Mouse (Mus musculus) heart, embryonic 14.5 days (tissue): Measurements from ENCODE around the gene Ttc7. TPM values are rescaled to one million over a fixed set of nuclear protein-coding genes. Genes with fewer than 3 reads are reported as not detected.

Experiments
- ATAC-seq: fragments of 200-750 bp; cut with Nextera tagmentation; 2 replicates; pipeline ENCODE4 v1.8.0; 2017; ENCODE audit warnings: low read depth, moderate TSS enrichment; ENCODE audit not compliant: insufficient number of reproducible peaks, insufficient read depth, low FRiP score
- H3K27ac ChIP-seq, 2 experiments: fragments of 200-500 bp in 1 of 2; fragments of 300-500 bp in 1 of 2; sonication (generic) in 1 of 2; replicated peaks in 1 of 2; 2 replicates each; pipeline ENCODE4 v1.5.1; 2012 to 2014; ENCODE audit warnings: low read depth in 2 of 2, low read length in 2 of 2, control low read depth in 1 of 2, mild to moderate bottlenecking in 1 of 2, mixed read lengths in 1 of 2; ENCODE audit not compliant: control insufficient read depth in 1 of 2, insufficient read depth in 1 of 2
- H3K27me3 ChIP-seq: fragments of 300-500 bp; sonication (generic); 2 replicates; pipeline ENCODE4 v1.6.1; 2014; ENCODE audit warnings: mild to moderate bottlenecking, low read length, control low read depth; ENCODE audit not compliant: control insufficient read depth, insufficient read depth
- H3K36me3 ChIP-seq: fragments of 300-500 bp; sonication (generic); 2 replicates; pipeline ENCODE4 v1.6.1; 2014; ENCODE audit warnings: mild to moderate bottlenecking, control low read depth, low read length, mixed read lengths; ENCODE audit not compliant: control insufficient read depth, insufficient read depth
- H3K4me1 ChIP-seq, 2 experiments: fragments of 200-500 bp in 1 of 2; fragments of 300-500 bp in 1 of 2; sonication (generic) in 1 of 2; 2 replicates each; pipeline ENCODE4 v1.6.1; 2012 to 2014; ENCODE audit warnings: low read length in 2 of 2, control low read depth in 1 of 2, mixed read lengths in 1 of 2; ENCODE audit not compliant: control insufficient read depth in 2 of 2, insufficient read depth in 2 of 2
- H3K4me2 ChIP-seq: fragments of 300-500 bp; sonication (generic); 2 replicates; pipeline ENCODE4 v1.6.1; 2014; ENCODE audit warnings: mild to moderate bottlenecking, low read length
- H3K4me3 ChIP-seq, 2 experiments: fragments of 200-500 bp in 1 of 2; fragments of 300-500 bp in 1 of 2; sonication (generic) in 1 of 2; 2 replicates each; pipeline ENCODE4 v1.5.1; 2012 to 2014; ENCODE audit warnings: low read length in 2 of 2, mild to moderate bottlenecking in 2 of 2, control low read depth in 1 of 2, low read depth in 1 of 2, moderate library complexity in 1 of 2; ENCODE audit not compliant: control insufficient read depth in 1 of 2, insufficient read depth in 1 of 2
- H3K9ac ChIP-seq: fragments of 300-500 bp; sonication (generic); 2 replicates; pipeline ENCODE4 v1.6.1; 2014; ENCODE audit warnings: mild to moderate bottlenecking, low read length
- H3K9me3 ChIP-seq: fragments of 300-500 bp; sonication (generic); 2 replicates; pipeline ENCODE4 v1.6.1; 2016; ENCODE audit warnings: low read length, control low read depth; ENCODE audit not compliant: control insufficient read depth
- WGBS: fragments of 180-500 bp; shearing (Covaris S2); extraction: QIAGEN DNeasy Blood & Tissue Kit; methylation state at CpG from one replicate; pipeline ENCODE4 v1.1.7; 2014; 5-methylcytosine and 5-hydroxymethylcytosine counted together
- polyA plus RNA-seq: library from polyadenylated mRNA; unstranded; fragments of >200 nt; fragmentation: Nextera tagmentation; extraction: Ambion mirVana; gene quantifications from 2 replicates; pipeline ENCODE4 v1.2.1, GENCODE M21; 2014

The Ttc7 gene
- polyA plus RNA-seq, 1 experiment from 2014 or later, result 2.5 TPM

DNA sequence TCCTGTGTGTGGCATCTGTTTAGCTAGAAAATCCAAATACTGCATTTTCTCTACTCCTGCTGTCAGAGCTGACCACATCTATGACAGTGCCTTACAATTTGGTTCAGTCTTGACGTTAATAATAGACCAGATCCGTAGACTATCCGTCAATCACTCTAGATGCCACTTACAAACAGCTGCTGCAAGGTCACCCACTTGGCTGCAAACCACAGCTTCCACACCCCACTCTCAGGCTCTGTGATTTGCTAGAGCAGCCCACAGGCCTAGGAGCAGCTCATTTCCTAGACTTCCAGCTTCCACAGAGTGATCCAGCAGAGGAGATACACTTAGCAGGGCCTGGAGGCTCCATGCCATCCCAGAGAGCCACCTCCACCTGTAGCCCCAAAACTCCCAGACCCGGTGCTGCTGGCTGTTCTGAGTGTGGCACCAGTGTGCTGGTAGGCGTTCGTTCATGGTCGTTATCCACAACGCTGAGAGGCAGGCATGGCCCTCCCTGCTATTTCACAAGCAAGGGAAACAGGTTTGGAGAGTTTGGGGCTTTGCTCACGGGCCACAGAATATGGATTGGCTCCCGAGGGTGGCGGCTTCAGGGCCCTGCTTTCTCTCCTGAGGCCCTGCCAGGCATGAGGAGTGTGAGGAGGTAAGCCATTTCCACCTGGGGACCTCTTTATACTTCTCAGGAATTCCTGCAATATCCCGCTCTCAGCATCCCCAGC, 26.5 kb downstream of the Ttc7 start:
- H3K4me2 ChIP-seq, result no peak overlapping the region
- no peaks in the 10 kb centered on the region for H3K27me3 ChIP-seq
- no peaks in the 10 kb centered on the region for H3K9me3 ChIP-seq
- 66% methylated on average over 12 of the region's 12 CpGs for WGBS
- H3K9ac ChIP-seq, result no peak overlapping the region
- H3K36me3 ChIP-seq, result no peaks in the 10 kb centered on the region
- peaks cover 9 to 10% of the 10 kb centered on the region in 2 experiments; a peak in 3 of 4 replicates for H3K4me1 ChIP-seq
- ATAC-seq, result no peak
- no peak overlapping the region for H3K4me3 ChIP-seq
- H3K27ac ChIP-seq, result no peak overlapping the region

DNA sequence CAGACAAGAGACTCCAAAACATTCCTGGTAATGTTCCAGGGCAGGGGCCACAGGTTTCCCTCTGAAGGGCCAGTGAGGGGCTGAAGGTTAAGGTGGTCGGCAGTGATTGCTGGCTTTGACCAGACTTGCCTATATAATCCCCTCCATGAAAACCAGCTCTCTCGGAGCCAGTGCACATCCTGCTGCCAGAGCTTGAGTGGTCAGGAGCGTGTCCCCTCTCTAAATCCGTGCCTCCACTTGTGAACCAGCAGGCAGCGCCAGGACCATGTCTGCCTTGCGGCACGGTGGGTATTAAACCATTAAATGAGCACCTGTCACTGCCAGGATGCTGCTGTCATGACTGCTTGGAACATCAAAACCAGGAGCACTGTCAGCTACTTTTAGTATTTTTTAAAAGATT, 27.8 kb downstream of the Ttc7 start:
- no peak for ATAC-seq
- H3K4me2 ChIP-seq, result no peak overlapping the region
- 82% methylated on average over 7 of the region's 7 CpGs for WGBS
- no peak overlapping the region for H3K4me3 ChIP-seq
- H3K9me3 ChIP-seq, result no peaks in the 10 kb centered on the region
- no peak overlapping the region for H3K9ac ChIP-seq
- H3K4me1 ChIP-seq, result peaks cover 8 to 13% of the 10 kb centered on the region in 2 experiments; a peak in 3 of 4 replicates
- no peaks in the 10 kb centered on the region for H3K27me3 ChIP-seq
- H3K36me3 ChIP-seq, result no peaks in the 10 kb centered on the region
- H3K27ac ChIP-seq, result no peak overlapping the region

DNA sequence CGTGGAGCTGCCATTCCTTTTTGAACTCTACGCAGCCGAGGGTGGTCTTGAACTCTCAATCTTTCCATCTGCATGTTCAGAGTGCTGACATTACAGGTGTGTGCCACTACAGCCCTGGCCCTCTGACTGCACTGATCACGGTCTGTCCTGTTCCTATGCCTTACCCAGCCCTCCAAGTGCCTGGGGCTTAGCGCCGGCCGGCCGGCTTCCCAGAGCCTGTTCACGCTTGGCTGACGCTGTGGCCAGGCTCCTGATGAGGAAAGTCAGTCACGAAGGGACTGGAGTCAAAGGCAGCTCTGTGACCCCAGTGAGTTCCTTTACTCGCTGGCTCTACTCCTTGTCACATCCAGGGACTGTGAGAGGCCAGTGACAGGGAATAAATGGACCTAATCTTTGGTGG, 29.7 kb downstream of the Ttc7 start:
- H3K36me3 ChIP-seq, result no peaks in the 10 kb centered on the region
- no peak overlapping the region for H3K9ac ChIP-seq
- H3K9me3 ChIP-seq, result no peaks in the 10 kb centered on the region
- H3K4me3 ChIP-seq, result no peak overlapping the region
- WGBS, result 31% methylated on average over 12 of the region's 12 CpGs
- H3K27ac ChIP-seq, result no peak overlapping the region
- H3K4me1 ChIP-seq, result peaks cover 8 to 14% of the 10 kb centered on the region in 2 experiments; a peak in 3 of 4 replicates
- no peak for ATAC-seq
- H3K27me3 ChIP-seq, result no peaks in the 10 kb centered on the region
- H3K4me2 ChIP-seq, result no peak overlapping the region

DNA sequence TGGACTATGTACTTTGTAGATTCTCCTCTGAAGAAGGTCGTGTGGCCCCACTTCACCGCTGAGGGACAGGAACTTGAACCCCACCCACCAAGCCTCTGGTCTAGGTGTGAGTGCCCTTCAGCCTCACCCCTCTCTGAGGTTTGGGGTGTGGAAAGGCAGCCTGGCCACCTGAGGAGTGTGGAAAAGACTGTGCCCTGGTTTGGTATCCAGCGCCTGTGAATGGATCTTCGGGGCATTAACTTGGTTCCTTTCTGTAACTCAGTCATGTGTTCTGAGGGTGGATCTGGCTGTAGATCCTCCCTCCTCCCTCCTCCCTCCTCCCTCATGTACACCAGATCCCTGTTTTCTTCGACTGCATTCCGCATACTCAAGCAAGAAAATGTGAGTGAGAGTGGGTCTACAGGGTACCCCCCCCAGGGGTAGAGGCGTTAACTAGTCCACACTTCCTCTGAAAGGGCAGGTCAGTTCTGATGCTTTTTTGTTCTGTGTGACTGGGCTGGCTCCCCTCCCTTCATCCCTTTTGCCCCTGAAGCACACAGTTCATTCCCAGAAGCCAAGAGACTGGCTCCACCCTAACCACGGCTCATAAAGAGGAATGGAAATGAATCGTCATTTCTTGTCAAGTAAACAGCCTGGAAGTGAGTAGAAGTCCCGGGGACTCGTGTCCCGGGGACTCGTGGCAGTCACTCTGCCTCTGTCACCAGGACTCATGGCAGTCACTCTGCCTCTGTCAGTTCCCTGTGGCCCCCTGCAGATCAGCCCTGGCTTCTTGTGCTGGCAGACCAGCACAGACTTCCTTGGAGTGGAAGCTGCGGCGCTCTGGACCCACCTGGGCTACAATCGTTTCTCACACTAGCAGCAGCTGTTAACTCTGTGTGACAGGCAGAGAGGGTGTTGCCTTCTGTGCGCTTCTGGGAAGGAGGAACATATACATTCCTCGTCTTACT, 30.5 kb downstream of the Ttc7 start:
- Histone ChIP-seq H3K9ac (no peak overlapping the region), H3K9me3 (no peaks in the 10 kb centered on the region), H3K4me1 (peaks cover 8 to 14% of the 10 kb centered on the region in 2 experiments; a peak in 3 of 4 replicates), H3K27me3 (no peaks in the 10 kb centered on the region), H3K36me3 (no peaks in the 10 kb centered on the region), H3K4me3 (no peak overlapping the region), H3K4me2 (0 out of 2 replicates have a peak overlapping the region, but pooled peaks have one; percentile 18), H3K27ac (no peak overlapping the region)
- WGBS, result 34% methylated on average over 18 of the region's 18 CpGs
- ATAC-seq, result no peak

DNA sequence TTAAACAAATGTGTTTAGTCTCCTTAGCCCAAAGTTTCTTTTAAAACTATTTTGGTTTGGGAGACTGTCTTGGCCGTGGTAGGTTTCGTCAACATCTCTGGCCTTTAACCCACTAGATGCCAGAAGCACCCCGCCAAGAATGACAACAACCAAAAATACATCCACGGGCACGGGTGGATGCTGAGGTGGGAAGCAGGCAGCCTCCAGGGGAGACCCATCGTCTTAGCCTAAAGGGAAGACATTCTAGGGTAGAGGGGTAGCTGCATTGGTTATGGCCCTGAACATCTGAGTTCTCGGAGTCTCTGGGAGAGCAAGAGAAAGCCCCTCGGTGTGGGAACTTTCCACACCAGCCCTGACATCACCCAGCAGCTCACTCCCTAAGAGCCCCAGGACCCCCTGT, 31.4 kb downstream of the Ttc7 start:
- Histone ChIP-seq H3K4me2 (no peak overlapping the region), H3K9me3 (no peaks in the 10 kb centered on the region), H3K36me3 (no peaks in the 10 kb centered on the region), H3K4me3 (no peak overlapping the region), H3K27ac (no peak overlapping the region), H3K9ac (no peak overlapping the region), H3K4me1 (peaks cover 8 to 14% of the 10 kb centered on the region in 2 experiments; a peak in 3 of 4 replicates), H3K27me3 (no peaks in the 10 kb centered on the region)
- ATAC-seq, result no peak
- WGBS, result 73% methylated on average over 8 of the region's 8 CpGs

DNA sequence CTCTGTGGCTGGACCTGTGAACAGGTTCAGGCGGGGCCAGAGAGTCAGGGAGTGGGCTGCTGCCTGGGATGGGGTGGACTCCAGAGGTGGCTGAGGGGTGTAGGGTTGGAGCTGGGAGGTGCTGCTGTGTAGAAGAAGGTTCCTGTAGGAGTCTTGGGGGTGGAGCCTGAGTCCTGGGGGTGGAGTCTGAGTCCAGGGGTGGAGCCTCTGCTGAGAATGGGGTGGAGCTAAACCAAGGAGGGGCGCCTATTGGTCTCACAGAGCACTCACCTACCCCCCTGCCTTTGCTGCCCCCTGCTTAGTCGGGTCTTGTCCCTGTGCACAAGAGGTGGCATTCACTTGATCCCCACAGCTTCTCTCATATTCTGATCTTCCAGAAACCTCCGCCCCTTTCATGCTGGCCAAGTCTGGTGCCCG, 31.9 kb downstream of the Ttc7 start:
- no peak overlapping the region for H3K9ac ChIP-seq
- peaks cover 8 to 14% of the 10 kb centered on the region in 2 experiments; a peak in 3 of 4 replicates for H3K4me1 ChIP-seq
- no peak overlapping the region for H3K27ac ChIP-seq
- H3K4me2 ChIP-seq, result no peak overlapping the region
- H3K9me3 ChIP-seq, result no peaks in the 10 kb centered on the region
- no peaks in the 10 kb centered on the region for H3K36me3 ChIP-seq
- H3K27me3 ChIP-seq, result no peaks in the 10 kb centered on the region
- ATAC-seq, result 0 out of 2 replicates have a peak, but pooled peaks have one; percentile 13
- 66% methylated on average over 5 of the region's 5 CpGs for WGBS
- no peak overlapping the region for H3K4me3 ChIP-seq

DNA sequence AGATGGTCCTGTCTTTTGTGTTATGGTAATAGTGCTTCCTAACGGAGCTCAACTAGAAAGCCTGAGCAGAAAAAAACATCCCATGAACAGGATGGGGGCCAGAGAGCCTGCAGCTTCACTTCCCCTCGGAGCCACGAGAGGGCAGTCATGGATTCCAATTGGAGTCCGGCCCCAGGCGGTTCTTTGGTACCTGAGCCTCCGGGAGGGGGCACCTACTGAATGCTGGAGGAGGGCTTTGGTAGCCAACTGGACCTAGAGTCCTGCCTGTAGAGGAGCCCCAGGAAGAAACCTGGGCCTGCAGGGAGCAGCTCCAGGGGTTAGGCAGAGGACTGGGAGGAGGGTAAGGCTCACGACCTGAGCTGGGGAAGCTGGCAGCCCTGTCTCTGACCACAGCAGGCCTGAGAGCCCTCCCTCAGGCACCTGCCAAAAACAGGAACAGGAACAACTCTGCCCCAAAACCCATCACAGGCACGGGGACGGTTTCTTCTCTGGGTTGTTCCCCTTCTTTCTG, 32.4 kb downstream of the Ttc7 start:
- Histone ChIP-seq H3K4me3 (no peak overlapping the region), H3K4me2 (0 out of 2 replicates have a peak overlapping the region, but pooled peaks have one; percentile 26), H3K9ac (no peak overlapping the region), H3K27me3 (no peaks in the 10 kb centered on the region), H3K4me1 (peaks cover 8 to 14% of the 10 kb centered on the region in 2 experiments; a peak in 3 of 4 replicates), H3K36me3 (no peaks in the 10 kb centered on the region), H3K9me3 (no peaks in the 10 kb centered on the region), H3K27ac (no peak overlapping the region)
- 7% methylated on average over 9 of the region's 9 CpGs for WGBS
- ATAC-seq, result peak; percentile 28; the same call in 1 of the 2 replicates
